Mouse (Mus musculus): Measurements from ENCODE around the gene Gm20388. TPM values are rescaled to one million over a fixed set of nuclear protein-coding genes. Genes with fewer than 3 reads are reported as not detected.

Gm20388 gene
- polyA plus RNA-seq, 1 experiment = 28.1 TPM

GRCm38 (mm10) chr8:122035543-122035942 is 2124.9 kb downstream of the Gm20388 start:
- Histone ChIP-seq H3K4me3 (ENCODE audit: low read depth, low read length) (no peak overlapping the region), H3K9ac (ENCODE audit: low read depth, poor library complexity, severe bottlenecking) (no peak overlapping the region), H3K9me3 (replicated peaks; ENCODE audit: control insufficient read depth, insufficient read depth, low read length, poor library complexity, severe bottlenecking) (no peaks in the 10 kb centered on the region), H3K27me3 (ENCODE audit: control insufficient read depth, insufficient read depth, low read length, poor library complexity, severe bottlenecking) (no peaks in the 10 kb centered on the region), H3K27ac (ENCODE audit: insufficient read depth, low read length) (no peak overlapping the region), H3K4me1 (ENCODE audit: control insufficient read depth, insufficient read depth, low read length) (no peaks in the 10 kb centered on the region), H3K36me3 (ENCODE audit: control insufficient read depth, insufficient read depth, low read length, poor library complexity, severe bottlenecking) (no peaks in the 10 kb centered on the region)
- no peak for TF ChIP-seq EP300 (IDR thresholded peaks at IDR 0.05; ENCODE audit: insufficient read depth, low read depth, low read length)
- no peak for TF ChIP-seq CTCF (IDR thresholded peaks at IDR 0.05; ENCODE audit: low read depth, low read length)
- TF ChIP-seq POLR2A (IDR thresholded peaks at IDR 0.05; ENCODE audit: insufficient read depth, low read length) = no peak

GRCm38 (mm10) chr8:122036325-122036724 is 2125.7 kb downstream of the Gm20388 start:
- Histone ChIP-seq H3K9ac (ENCODE audit: low read depth, poor library complexity, severe bottlenecking) (no peak overlapping the region), H3K4me1 (ENCODE audit: control insufficient read depth, insufficient read depth, low read length) (no peaks in the 10 kb centered on the region), H3K27ac (ENCODE audit: insufficient read depth, low read length) (no peak overlapping the region), H3K36me3 (ENCODE audit: control insufficient read depth, insufficient read depth, low read length, poor library complexity, severe bottlenecking) (no peaks in the 10 kb centered on the region), H3K27me3 (ENCODE audit: control insufficient read depth, insufficient read depth, low read length, poor library complexity, severe bottlenecking) (no peaks in the 10 kb centered on the region), H3K4me3 (ENCODE audit: low read depth, low read length) (no peak overlapping the region), H3K9me3 (replicated peaks; ENCODE audit: control insufficient read depth, insufficient read depth, low read length, poor library complexity, severe bottlenecking) (no peaks in the 10 kb centered on the region)
- no peak for TF ChIP-seq EP300 (IDR thresholded peaks at IDR 0.05; ENCODE audit: insufficient read depth, low read depth, low read length)
- TF ChIP-seq CTCF (IDR thresholded peaks at IDR 0.05; ENCODE audit: low read depth, low read length) = no peak
- TF ChIP-seq POLR2A (IDR thresholded peaks at IDR 0.05; ENCODE audit: insufficient read depth, low read length) = no peak

- Histone ChIP-seq H3K36me3 (ENCODE audit: control insufficient read depth, insufficient read depth, low read length, poor library complexity, severe bottlenecking) (no peaks in the 10 kb centered on the region), H3K4me3 (ENCODE audit: low read depth, low read length) (no peak overlapping the region), H3K27me3 (ENCODE audit: control insufficient read depth, insufficient read depth, low read length, poor library complexity, severe bottlenecking) (no peaks in the 10 kb centered on the region), H3K27ac (ENCODE audit: insufficient read depth, low read length) (no peak overlapping the region), H3K4me1 (ENCODE audit: control insufficient read depth, insufficient read depth, low read length) (no peaks in the 10 kb centered on the region), H3K9me3 (replicated peaks; ENCODE audit: control insufficient read depth, insufficient read depth, low read length, poor library complexity, severe bottlenecking) (no peaks in the 10 kb centered on the region), H3K9ac (ENCODE audit: low read depth, poor library complexity, severe bottlenecking) (no peak overlapping the region)
- no peak for TF ChIP-seq EP300 (IDR thresholded peaks at IDR 0.05; ENCODE audit: insufficient read depth, low read depth, low read length)
These were observed 2126.6 kb downstream of the Gm20388 start for GRCm38 (mm10) chr8:122037279-122037678.

DNA sequence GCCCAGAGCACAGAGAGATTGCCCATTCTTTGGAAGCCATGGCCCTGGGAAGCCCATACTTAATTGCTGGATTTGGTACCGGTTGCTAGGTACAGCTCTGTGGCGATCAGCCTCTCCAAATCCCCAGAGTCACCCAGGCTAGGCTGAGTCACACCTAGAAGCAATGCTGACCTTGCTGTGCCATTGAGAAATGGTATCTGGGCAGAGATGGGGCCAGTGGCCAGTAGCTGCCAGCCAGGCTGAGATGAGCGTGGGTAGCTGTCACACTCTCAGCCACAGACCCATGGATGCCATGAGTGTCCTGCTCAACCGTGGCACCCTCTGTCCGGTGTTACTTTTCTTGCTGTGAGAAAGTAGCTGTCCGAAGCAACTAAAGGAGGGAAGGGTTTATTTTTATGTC is 2127.4 kb downstream of the Gm20388 start:
- no peaks in the 10 kb centered on the region for H3K9me3 ChIP-seq (replicated peaks; ENCODE audit: control insufficient read depth, insufficient read depth, low read length, poor library complexity, severe bottlenecking)
- no peak overlapping the region for H3K4me3 ChIP-seq (ENCODE audit: low read depth, low read length)
- H3K4me1 ChIP-seq (ENCODE audit: control insufficient read depth, insufficient read depth, low read length) = no peaks in the 10 kb centered on the region
- H3K36me3 ChIP-seq (ENCODE audit: control insufficient read depth, insufficient read depth, low read length, poor library complexity, severe bottlenecking) = no peaks in the 10 kb centered on the region
- no peak overlapping the region for H3K27ac ChIP-seq (ENCODE audit: insufficient read depth, low read length)
- no peaks in the 10 kb centered on the region for H3K27me3 ChIP-seq (ENCODE audit: control insufficient read depth, insufficient read depth, low read length, poor library complexity, severe bottlenecking)
- H3K9ac ChIP-seq (ENCODE audit: low read depth, poor library complexity, severe bottlenecking) = no peak overlapping the region
- TF ChIP-seq CTCF (IDR thresholded peaks at IDR 0.05; ENCODE audit: low read depth, low read length) = no peak

- H3K27me3 ChIP-seq (ENCODE audit: control insufficient read depth, insufficient read depth, low read length, poor library complexity, severe bottlenecking) = no peaks in the 10 kb centered on the region
- H3K4me3 ChIP-seq (ENCODE audit: low read depth, low read length) = no peak overlapping the region
- H3K27ac ChIP-seq (ENCODE audit: insufficient read depth, low read length) = no peak overlapping the region
- no peaks in the 10 kb centered on the region for H3K36me3 ChIP-seq (ENCODE audit: control insufficient read depth, insufficient read depth, low read length, poor library complexity, severe bottlenecking)
- no peaks in the 10 kb centered on the region for H3K4me1 ChIP-seq (ENCODE audit: control insufficient read depth, insufficient read depth, low read length)
- H3K9ac ChIP-seq (ENCODE audit: low read depth, poor library complexity, severe bottlenecking) = no peak overlapping the region
- no peak for TF ChIP-seq POLR2A (IDR thresholded peaks at IDR 0.05; ENCODE audit: insufficient read depth, low read length)
- no peak for TF ChIP-seq CTCF (IDR thresholded peaks at IDR 0.05; ENCODE audit: low read depth, low read length)
- no peak for TF ChIP-seq EP300 (IDR thresholded peaks at IDR 0.05; ENCODE audit: insufficient read depth, low read depth, low read length)
- H3K9me3 ChIP-seq (replicated peaks; ENCODE audit: control insufficient read depth, insufficient read depth, low read length, poor library complexity, severe bottlenecking) = no peaks in the 10 kb centered on the region
These were observed 2128.8 kb downstream of the Gm20388 start for GRCm38 (mm10) chr8:122039452-122039851.

GRCm38 (mm10) chr8:122047206-122047870 is 2136.7 kb downstream of the Gm20388 start:
- Histone ChIP-seq H3K27ac (ENCODE audit: insufficient read depth, low read length) (no peak overlapping the region), H3K4me3 (ENCODE audit: low read depth, low read length) (no peak overlapping the region), H3K9me3 (replicated peaks; ENCODE audit: control insufficient read depth, insufficient read depth, low read length, poor library complexity, severe bottlenecking) (no peaks in the 10 kb centered on the region), H3K9ac (ENCODE audit: low read depth, poor library complexity, severe bottlenecking) (no peak overlapping the region), H3K36me3 (ENCODE audit: control insufficient read depth, insufficient read depth, low read length, poor library complexity, severe bottlenecking) (no peaks in the 10 kb centered on the region), H3K4me1 (ENCODE audit: control insufficient read depth, insufficient read depth, low read length) (no peaks in the 10 kb centered on the region), H3K27me3 (ENCODE audit: control insufficient read depth, insufficient read depth, low read length, poor library complexity, severe bottlenecking) (no peaks in the 10 kb centered on the region)
- no peak for TF ChIP-seq EP300 (IDR thresholded peaks at IDR 0.05; ENCODE audit: insufficient read depth, low read depth, low read length)
- TF ChIP-seq POLR2A (IDR thresholded peaks at IDR 0.05; ENCODE audit: insufficient read depth, low read length) = no peak
- peak; percentile 34 for TF ChIP-seq CTCF (IDR thresholded peaks at IDR 0.05; ENCODE audit: low read depth, low read length)

All from ES-Bruce4 (cell line).